Mouse (Mus musculus): ENCODE measurements around the gene Zmynd15. TPM values are rescaled to one million over a fixed set of nuclear protein-coding genes. Genes with fewer than 3 reads are reported as not detected.

The Zmynd15 gene
- polyA plus RNA-seq, 1 experiment, result 1.3 TPM

DNA sequence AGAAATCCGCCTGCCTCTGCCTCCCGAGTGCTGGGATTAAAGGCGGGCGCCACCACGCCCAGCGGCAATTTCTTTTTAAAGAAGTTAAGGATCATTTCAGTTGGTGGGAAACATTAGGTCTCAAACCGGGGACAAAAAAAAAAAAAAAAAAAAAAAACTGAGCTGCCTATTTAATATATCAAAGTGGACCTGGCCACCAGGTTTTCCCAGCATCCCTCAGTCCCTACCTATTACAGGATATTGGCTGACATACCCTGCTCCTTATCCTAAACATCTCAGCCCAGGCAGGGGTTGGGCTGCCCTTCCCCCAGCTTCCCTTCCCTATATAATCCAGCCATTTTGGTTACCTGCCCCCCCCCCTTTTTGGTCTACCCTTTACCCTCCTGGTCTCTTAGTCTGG is 52.6 kb downstream of the Zmynd15 start:
- Histone ChIP-seq H3K27ac (ENCODE audit: insufficient read depth, low read length) (no peak overlapping the region), H3K36me3 (ENCODE audit: control insufficient read depth, insufficient read depth, low read length, poor library complexity, severe bottlenecking) (no peaks in the 10 kb centered on the region), H3K4me3 (ENCODE audit: low read depth, low read length) (no peak overlapping the region), H3K4me1 (ENCODE audit: control insufficient read depth, insufficient read depth, low read length) (peaks cover 2% of the 10 kb centered on the region), H3K9me3 (replicated peaks; ENCODE audit: control insufficient read depth, insufficient read depth, low read length, poor library complexity, severe bottlenecking) (no peaks in the 10 kb centered on the region), H3K9ac (ENCODE audit: low read depth, poor library complexity, severe bottlenecking) (no peak overlapping the region), H3K27me3 (ENCODE audit: control insufficient read depth, insufficient read depth, low read length, poor library complexity, severe bottlenecking) (no peaks in the 10 kb centered on the region)
- TF ChIP-seq POLR2A (IDR thresholded peaks at IDR 0.05; ENCODE audit: insufficient read depth, low read length) (no peak), CTCF (IDR thresholded peaks at IDR 0.05; ENCODE audit: low read depth, low read length) (no peak), EP300 (IDR thresholded peaks at IDR 0.05; ENCODE audit: insufficient read depth, low read depth, low read length) (no peak)

DNA sequence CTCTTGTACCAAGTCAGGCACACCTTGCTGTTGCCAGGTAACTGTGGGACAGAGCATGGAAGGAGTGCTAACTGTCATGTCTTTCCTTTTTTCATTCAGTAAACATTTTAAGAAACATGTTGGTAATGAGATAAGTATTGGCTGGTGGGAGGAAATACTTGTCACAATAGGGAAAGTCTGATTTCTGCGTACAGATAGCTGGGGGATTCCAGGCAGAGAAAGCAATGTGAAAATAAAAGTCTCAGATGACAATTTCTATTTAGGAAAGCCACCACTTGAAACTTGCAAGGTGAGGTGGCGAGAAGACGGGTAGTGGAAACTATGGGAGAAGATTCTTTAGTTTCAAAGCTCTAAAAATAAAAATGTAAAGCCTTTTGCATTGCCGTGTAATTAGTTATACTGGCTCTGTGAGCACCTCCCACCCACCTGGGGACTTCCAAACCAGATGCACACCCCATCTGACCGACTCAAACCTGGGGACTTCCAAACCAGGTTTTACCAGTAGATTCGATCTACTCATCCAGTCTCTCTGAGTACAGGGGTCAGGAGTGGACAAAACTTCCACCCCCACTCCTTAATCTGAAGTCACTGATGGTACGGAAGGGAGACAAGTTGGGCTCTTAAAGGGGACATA is 53.6 kb downstream of the Zmynd15 start:
- no peaks in the 10 kb centered on the region for H3K9me3 ChIP-seq (replicated peaks; ENCODE audit: control insufficient read depth, insufficient read depth, low read length, poor library complexity, severe bottlenecking)
- no peak overlapping the region for H3K4me3 ChIP-seq (ENCODE audit: low read depth, low read length)
- H3K27ac ChIP-seq (ENCODE audit: insufficient read depth, low read length), result no peak overlapping the region
- H3K9ac ChIP-seq (ENCODE audit: low read depth, poor library complexity, severe bottlenecking), result no peak overlapping the region
- TF ChIP-seq POLR2A (IDR thresholded peaks at IDR 0.05; ENCODE audit: insufficient read depth, low read length) (no peak), EP300 (IDR thresholded peaks at IDR 0.05; ENCODE audit: insufficient read depth, low read depth, low read length) (no peak), CTCF (IDR thresholded peaks at IDR 0.05; ENCODE audit: low read depth, low read length) (no peak)
- H3K27me3 ChIP-seq (ENCODE audit: control insufficient read depth, insufficient read depth, low read length, poor library complexity, severe bottlenecking), result no peaks in the 10 kb centered on the region
- H3K36me3 ChIP-seq (ENCODE audit: control insufficient read depth, insufficient read depth, low read length, poor library complexity, severe bottlenecking), result no peaks in the 10 kb centered on the region
- peaks cover 2% of the 10 kb centered on the region for H3K4me1 ChIP-seq (ENCODE audit: control insufficient read depth, insufficient read depth, low read length)

DNA sequence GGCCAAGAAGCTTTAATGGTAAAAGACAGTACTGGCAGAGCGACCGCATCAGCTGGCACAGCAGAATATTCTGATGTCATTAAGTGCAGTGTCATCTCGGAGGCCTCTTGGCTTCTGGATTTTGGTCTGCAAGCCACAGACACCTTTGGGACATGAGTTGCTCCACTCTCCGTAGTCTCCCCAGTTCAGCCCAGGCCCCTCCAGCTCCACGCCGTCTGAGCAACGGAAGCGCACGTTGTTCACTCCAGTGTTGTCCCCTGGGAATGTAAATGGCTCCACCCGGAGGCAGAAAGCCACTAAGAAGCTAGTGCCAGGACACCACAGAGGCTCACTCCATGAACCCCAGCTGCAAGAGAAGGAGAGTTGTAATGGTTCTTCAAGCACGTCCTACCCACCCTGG is 54.3 kb downstream of the Zmynd15 start:
- no peak overlapping the region for H3K27ac ChIP-seq (ENCODE audit: insufficient read depth, low read length)
- peaks cover 2% of the 10 kb centered on the region for H3K4me1 ChIP-seq (ENCODE audit: control insufficient read depth, insufficient read depth, low read length)
- H3K4me3 ChIP-seq (ENCODE audit: low read depth, low read length), result no peak overlapping the region
- TF ChIP-seq POLR2A (IDR thresholded peaks at IDR 0.05; ENCODE audit: insufficient read depth, low read length), result no peak
- TF ChIP-seq CTCF (IDR thresholded peaks at IDR 0.05; ENCODE audit: low read depth, low read length), result no peak
- no peak for TF ChIP-seq EP300 (IDR thresholded peaks at IDR 0.05; ENCODE audit: insufficient read depth, low read depth, low read length)
- H3K36me3 ChIP-seq (ENCODE audit: control insufficient read depth, insufficient read depth, low read length, poor library complexity, severe bottlenecking), result no peaks in the 10 kb centered on the region
- no peaks in the 10 kb centered on the region for H3K9me3 ChIP-seq (replicated peaks; ENCODE audit: control insufficient read depth, insufficient read depth, low read length, poor library complexity, severe bottlenecking)
- H3K27me3 ChIP-seq (ENCODE audit: control insufficient read depth, insufficient read depth, low read length, poor library complexity, severe bottlenecking), result no peaks in the 10 kb centered on the region
- no peak overlapping the region for H3K9ac ChIP-seq (ENCODE audit: low read depth, poor library complexity, severe bottlenecking)

DNA sequence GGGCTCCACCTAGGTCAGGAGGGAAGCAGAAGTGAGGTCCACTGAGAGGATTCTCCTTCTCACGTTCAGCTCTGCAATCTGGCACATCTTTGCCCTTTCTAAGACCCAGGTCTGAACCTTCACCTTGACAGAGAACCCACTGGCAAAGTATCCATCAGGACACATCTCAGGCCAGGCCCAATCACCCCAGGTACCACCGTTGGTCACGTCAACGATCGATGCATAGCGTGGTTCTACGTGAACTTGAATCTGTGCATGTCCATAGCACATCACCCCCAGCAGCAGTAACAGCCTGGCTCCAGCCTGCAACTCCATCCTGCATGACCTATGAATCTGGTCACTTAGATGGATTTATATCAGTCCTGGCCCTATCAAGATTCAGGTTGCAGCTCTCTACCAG is 55.1 kb downstream of the Zmynd15 start, which contains the start of gene Vmo1:
TSS of gene Vmo1 (minus strand) at position 329 of the 400 bp plus-strand sequence.
- no peak within 1 kb of the TSS for H3K9ac ChIP-seq (ENCODE audit: low read depth, poor library complexity, severe bottlenecking)
- TF ChIP-seq POLR2A (IDR thresholded peaks at IDR 0.05; ENCODE audit: insufficient read depth, low read length), result no peak
- TF ChIP-seq CTCF (IDR thresholded peaks at IDR 0.05; ENCODE audit: low read depth, low read length), result no peak
- no peak for TF ChIP-seq EP300 (IDR thresholded peaks at IDR 0.05; ENCODE audit: insufficient read depth, low read depth, low read length)
- H3K27me3 ChIP-seq (ENCODE audit: control insufficient read depth, insufficient read depth, low read length, poor library complexity, severe bottlenecking), result no peaks in the 10 kb centered on the region
- no peaks in the 10 kb centered on the region for H3K9me3 ChIP-seq (replicated peaks; ENCODE audit: control insufficient read depth, insufficient read depth, low read length, poor library complexity, severe bottlenecking)
- no peaks in the 10 kb centered on the region for H3K36me3 ChIP-seq (ENCODE audit: control insufficient read depth, insufficient read depth, low read length, poor library complexity, severe bottlenecking)
- H3K4me3 ChIP-seq (ENCODE audit: low read depth, low read length), result no peak within 1 kb of the TSS
- no peak within 1 kb of the TSS for H3K27ac ChIP-seq (ENCODE audit: insufficient read depth, low read length)
- H3K4me1 ChIP-seq (ENCODE audit: control insufficient read depth, insufficient read depth, low read length), result peaks cover 2% of the 10 kb centered on the region

Other genes with a start within 250 kb of the Zmynd15 start
- gene Slc16a11, start 246.7 kb upstream of the Zmynd15 start, polyA plus RNA-seq (2011; ENCODE audit: insufficient read depth, insufficient read length, low read depth, missing spikeins), result 2.0 and 3.5 TPM in 2 replicates
- 8.9 and 11.2 TPM in 2 replicates for gene Slc16a13, start 238.4 kb upstream of the Zmynd15 start, polyA plus RNA-seq (2011; ENCODE audit: insufficient read depth, insufficient read length, low read depth, missing spikeins)
- 4.1 TPM in 2 replicates for gene Bcl6b, start 229.6 kb upstream of the Zmynd15 start, polyA plus RNA-seq (2011; ENCODE audit: insufficient read depth, insufficient read length, low read depth, missing spikeins)
- 108 and 126 TPM in 2 replicates for gene 0610010K14Rik, start 221.5 kb upstream of the Zmynd15 start, polyA plus RNA-seq (2011; ENCODE audit: insufficient read depth, insufficient read length, low read depth, missing spikeins)
- gene Gm21988, start 219.6 kb upstream of the Zmynd15 start, polyA plus RNA-seq (2011; ENCODE audit: insufficient read depth, insufficient read length, low read depth, missing spikeins), result 0.55 and 0.65 TPM in 2 replicates
- gene Rnasek, start 219.6 kb upstream of the Zmynd15 start, polyA plus RNA-seq (2011; ENCODE audit: insufficient read depth, insufficient read length, low read depth, missing spikeins), result 88.5 and 97.8 TPM in 2 replicates
- 1.4 and 2.1 TPM in 2 replicates for gene Alox12, start 204.1 kb upstream of the Zmynd15 start, polyA plus RNA-seq (2011; ENCODE audit: insufficient read depth, insufficient read length, low read depth, missing spikeins)
- 0.58 TPM in 1 of 2 replicates, not detected in the other for gene Alox12e, start 136.8 kb upstream of the Zmynd15 start, polyA plus RNA-seq (2011; ENCODE audit: insufficient read depth, insufficient read length, low read depth, missing spikeins)
- 2.2 and 3.0 TPM in 2 replicates for gene Alox15, start 107.4 kb upstream of the Zmynd15 start, polyA plus RNA-seq (2011; ENCODE audit: insufficient read depth, insufficient read length, low read depth, missing spikeins)
- 74.1 TPM in 2 replicates for gene Pelp1, start 49.4 kb upstream of the Zmynd15 start, polyA plus RNA-seq (2011; ENCODE audit: insufficient read depth, insufficient read length, low read depth, missing spikeins)
- 34.2 and 39.6 TPM in 2 replicates for gene Arrb2, start 26.8 kb upstream of the Zmynd15 start, polyA plus RNA-seq (2011; ENCODE audit: insufficient read depth, insufficient read length, low read depth, missing spikeins)
- gene Med11, start 7.5 kb upstream of the Zmynd15 start, polyA plus RNA-seq (2011; ENCODE audit: insufficient read depth, insufficient read length, low read depth, missing spikeins), result 26.9 and 32.1 TPM in 2 replicates
- 15.7 and 16.6 TPM in 2 replicates for gene Cxcl16, start 551 bp downstream of the Zmynd15 start, polyA plus RNA-seq (2011; ENCODE audit: insufficient read depth, insufficient read length, low read depth, missing spikeins)
- 1.8 and 3.5 TPM in 2 replicates for gene Tm4sf5, start 45.8 kb downstream of the Zmynd15 start, polyA plus RNA-seq (2011; ENCODE audit: insufficient read depth, insufficient read length, low read depth, missing spikeins)
- gene Vmo1, start 55.2 kb downstream of the Zmynd15 start, polyA plus RNA-seq (2011; ENCODE audit: insufficient read depth, insufficient read length, low read depth, missing spikeins), result not detected in 2 replicates
- not detected in 2 replicates for gene Gltpd2, start 59.8 kb downstream of the Zmynd15 start, polyA plus RNA-seq (2011; ENCODE audit: insufficient read depth, insufficient read length, low read depth, missing spikeins)
- 244 and 250 TPM in 2 replicates for gene Psmb6, start 65.9 kb downstream of the Zmynd15 start, polyA plus RNA-seq (2011; ENCODE audit: insufficient read depth, insufficient read length, low read depth, missing spikeins)
- gene Gm40193, start 73.5 kb downstream of the Zmynd15 start, polyA plus RNA-seq (2011; ENCODE audit: insufficient read depth, insufficient read length, low read depth, missing spikeins), result not detected in 2 replicates
- gene Pld2, start 80.6 kb downstream of the Zmynd15 start, polyA plus RNA-seq (2011; ENCODE audit: insufficient read depth, insufficient read length, low read depth, missing spikeins), result 7.3 and 8.3 TPM in 2 replicates
- gene Mink1, start 103.4 kb downstream of the Zmynd15 start, polyA plus RNA-seq (2011; ENCODE audit: insufficient read depth, insufficient read length, low read depth, missing spikeins), result 25.2 and 31.8 TPM in 2 replicates
- not detected in 2 replicates for gene 4930544D05Rik, start 156.4 kb downstream of the Zmynd15 start, polyA plus RNA-seq (2011; ENCODE audit: insufficient read depth, insufficient read length, low read depth, missing spikeins)
- 0.56 TPM in 1 of 2 replicates, not detected in the other for gene Chrne, start 159.8 kb downstream of the Zmynd15 start, polyA plus RNA-seq (2011; ENCODE audit: insufficient read depth, insufficient read length, low read depth, missing spikeins)
- gene Gp1ba, start 179.7 kb downstream of the Zmynd15 start, polyA plus RNA-seq (2011; ENCODE audit: insufficient read depth, insufficient read length, low read depth, missing spikeins), result not detected in 2 replicates
- 55.2 and 61.8 TPM in 2 replicates for gene Rnf167, start 187.8 kb downstream of the Zmynd15 start, polyA plus RNA-seq (2011; ENCODE audit: insufficient read depth, insufficient read length, low read depth, missing spikeins)
- gene Slc25a11, start 188.0 kb downstream of the Zmynd15 start, polyA plus RNA-seq (2011; ENCODE audit: insufficient read depth, insufficient read length, low read depth, missing spikeins), result 45.0 and 48.0 TPM in 2 replicates
- gene Pfn1, start 195.2 kb downstream of the Zmynd15 start, polyA plus RNA-seq (2011; ENCODE audit: insufficient read depth, insufficient read length, low read depth, missing spikeins), result 630 and 707 TPM in 2 replicates
- 14.7 and 15.7 TPM in 2 replicates for gene Eno3, start 197.8 kb downstream of the Zmynd15 start, polyA plus RNA-seq (2011; ENCODE audit: insufficient read depth, insufficient read length, low read depth, missing spikeins)
- gene Spag7, start 210.0 kb downstream of the Zmynd15 start, polyA plus RNA-seq (2011; ENCODE audit: insufficient read depth, insufficient read length, low read depth, missing spikeins), result 195 and 218 TPM in 2 replicates
- 10.0 and 12.8 TPM in 2 replicates for gene Camta2, start 228.7 kb downstream of the Zmynd15 start, polyA plus RNA-seq (2011; ENCODE audit: insufficient read depth, insufficient read length, low read depth, missing spikeins)
- gene Inca1, start 240.7 kb downstream of the Zmynd15 start, polyA plus RNA-seq (2011; ENCODE audit: insufficient read depth, insufficient read length, low read depth, missing spikeins), result 4.4 and 4.5 TPM in 2 replicates
- gene Kif1c, start 241.1 kb downstream of the Zmynd15 start, polyA plus RNA-seq (2011; ENCODE audit: insufficient read depth, insufficient read length, low read depth, missing spikeins), result 38.2 and 42.2 TPM in 2 replicates

All from ES-Bruce4 (cell line).